Mouse (Mus musculus): ENCODE results near the gene Gna14. TPM values are rescaled to one million over a fixed set of nuclear protein-coding genes. Genes with fewer than 3 reads are reported as not detected.
A peak's percentile ranks its signal among the peaks of the same experiment; 100 is the strongest.

The Gna14 gene
- polyA plus RNA-seq, 1 experiment from 2014 or later = 1.4 TPM

- DNase-seq (ENCODE audit: low spot score) = no peak
- H3K9me3 ChIP-seq = no peaks in the 10 kb centered on the region
- no peak overlapping the region for H3K27ac ChIP-seq (replicated peaks)
- H3K36me3 ChIP-seq (replicated peaks) = no peaks in the 10 kb centered on the region
- H3K27me3 ChIP-seq (replicated peaks; ENCODE audit: low read depth, poor library complexity, severe bottlenecking) = no peaks in the 10 kb centered on the region
- WGBS = 91% methylated on average over 8 of the region's 8 CpGs
- H3K4me3 ChIP-seq = no peak overlapping the region
- peaks cover 13% of the 10 kb centered on the region for H3K4me1 ChIP-seq
Observed at GRCm38 (mm10) chr19:16580501-16580900, 144.9 kb downstream of the Gna14 start.

GRCm38 (mm10) chr19:16584546-16584945 is 149.0 kb downstream of the Gna14 start:
- DNase-seq (ENCODE audit: low spot score) = no peak
- no peaks in the 10 kb centered on the region for H3K9me3 ChIP-seq
- H3K27me3 ChIP-seq (replicated peaks; ENCODE audit: low read depth, poor library complexity, severe bottlenecking) = no peaks in the 10 kb centered on the region
- peaks cover 13% of the 10 kb centered on the region for H3K4me1 ChIP-seq
- H3K36me3 ChIP-seq (replicated peaks) = no peaks in the 10 kb centered on the region
- H3K27ac ChIP-seq (replicated peaks) = no peak overlapping the region
- 93% methylated on average over 7 of the region's 7 CpGs for WGBS
- H3K4me3 ChIP-seq = no peak overlapping the region

GRCm38 (mm10) chr19:16585379-16585778 is 149.8 kb downstream of the Gna14 start:
- 12% methylated on average over 3 of the region's 3 CpGs for WGBS
- Histone ChIP-seq H3K27ac (replicated peaks) (no peak overlapping the region), H3K4me3 (no peak overlapping the region), H3K9me3 (no peaks in the 10 kb centered on the region), H3K36me3 (replicated peaks) (no peaks in the 10 kb centered on the region), H3K4me1 (peaks cover 13% of the 10 kb centered on the region), H3K27me3 (replicated peaks; ENCODE audit: low read depth, poor library complexity, severe bottlenecking) (no peaks in the 10 kb centered on the region)
- no peak for DNase-seq (ENCODE audit: low spot score)

- no peaks in the 10 kb centered on the region for H3K27me3 ChIP-seq (replicated peaks; ENCODE audit: low read depth, poor library complexity, severe bottlenecking)
- no peak overlapping the region for H3K4me3 ChIP-seq
- no peaks in the 10 kb centered on the region for H3K36me3 ChIP-seq (replicated peaks)
- WGBS = 90% methylated on average over 7 of the region's 7 CpGs
- no peak for DNase-seq (ENCODE audit: low spot score)
- no peaks in the 10 kb centered on the region for H3K4me1 ChIP-seq
- H3K9me3 ChIP-seq = no peaks in the 10 kb centered on the region
- H3K27ac ChIP-seq (replicated peaks) = no peak overlapping the region
Observed at GRCm38 (mm10) chr19:16593256-16593974, 157.9 kb downstream of the Gna14 start.

- DNase-seq (ENCODE audit: low spot score) = no peak
- H3K27me3 ChIP-seq (replicated peaks; ENCODE audit: low read depth, poor library complexity, severe bottlenecking) = no peaks in the 10 kb centered on the region; the same call in 1 of the 2 replicates
- H3K27ac ChIP-seq (replicated peaks) = no peak overlapping the region
- H3K36me3 ChIP-seq (replicated peaks) = no peaks in the 10 kb centered on the region
- H3K4me1 ChIP-seq = peaks cover 5% of the 10 kb centered on the region
- H3K9me3 ChIP-seq = no peaks in the 10 kb centered on the region
- H3K4me3 ChIP-seq = no peak overlapping the region
Observed at GRCm38 (mm10) chr19:16593975-16594317, 158.4 kb downstream of the Gna14 start.

GRCm38 (mm10) chr19:16597216-16597615 is 161.7 kb downstream of the Gna14 start:
- H3K4me1 ChIP-seq = peaks cover 8% of the 10 kb centered on the region
- no peak for DNase-seq (ENCODE audit: low spot score)
- H3K36me3 ChIP-seq (replicated peaks) = no peaks in the 10 kb centered on the region
- no peaks in the 10 kb centered on the region; the same call in 1 of the 2 replicates for H3K27me3 ChIP-seq (replicated peaks; ENCODE audit: low read depth, poor library complexity, severe bottlenecking)
- H3K27ac ChIP-seq (replicated peaks) = no peak overlapping the region
- H3K9me3 ChIP-seq = no peaks in the 10 kb centered on the region
- 91% methylated on average over 6 of the region's 6 CpGs for WGBS
- H3K4me3 ChIP-seq = no peak overlapping the region

GRCm38 (mm10) chr19:16598653-16599297 is 163.2 kb downstream of the Gna14 start:
- H3K27me3 ChIP-seq (replicated peaks; ENCODE audit: low read depth, poor library complexity, severe bottlenecking) = no peaks in the 10 kb centered on the region; the same call in 1 of the 2 replicates
- H3K27ac ChIP-seq (replicated peaks) = no peak overlapping the region
- H3K36me3 ChIP-seq (replicated peaks) = no peaks in the 10 kb centered on the region
- H3K9me3 ChIP-seq = no peaks in the 10 kb centered on the region
- H3K4me3 ChIP-seq = no peak overlapping the region
- DNase-seq (ENCODE audit: low spot score) = peak; percentile 24
- H3K4me1 ChIP-seq = peaks cover 8% of the 10 kb centered on the region
- 48% methylated on average over 11 of the region's 11 CpGs for WGBS

- no peak overlapping the region for H3K4me3 ChIP-seq
- H3K36me3 ChIP-seq (replicated peaks) = no peaks in the 10 kb centered on the region
- H3K9me3 ChIP-seq = no peaks in the 10 kb centered on the region
- peaks cover 8% of the 10 kb centered on the region for H3K4me1 ChIP-seq
- H3K27ac ChIP-seq (replicated peaks) = no peak overlapping the region
- H3K27me3 ChIP-seq (replicated peaks; ENCODE audit: low read depth, poor library complexity, severe bottlenecking) = no peaks in the 10 kb centered on the region; the same call in 1 of the 2 replicates
- peak; percentile 74 for DNase-seq (ENCODE audit: low spot score)
- WGBS = 17% methylated on average over 9 of the region's 9 CpGs
Observed at GRCm38 (mm10) chr19:16599298-16599970, 163.9 kb downstream of the Gna14 start.

GRCm38 (mm10) chr19:16602026-16602425 is 166.5 kb downstream of the Gna14 start:
- Histone ChIP-seq H3K36me3 (replicated peaks) (no peaks in the 10 kb centered on the region), H3K4me1 (peaks cover 8% of the 10 kb centered on the region), H3K9me3 (no peaks in the 10 kb centered on the region), H3K27me3 (replicated peaks; ENCODE audit: low read depth, poor library complexity, severe bottlenecking) (no peaks in the 10 kb centered on the region; the same call in 1 of the 2 replicates), H3K4me3 (no peak overlapping the region), H3K27ac (replicated peaks) (no peak overlapping the region)
- WGBS = 86% methylated on average over 8 of the region's 8 CpGs
- DNase-seq (ENCODE audit: low spot score) = no peak

- DNase-seq (ENCODE audit: low spot score) = no peak
- no peaks in the 10 kb centered on the region for H3K9me3 ChIP-seq
- WGBS = 86% methylated on average over 6 of the region's 6 CpGs
- H3K36me3 ChIP-seq (replicated peaks) = no peaks in the 10 kb centered on the region
- no peak overlapping the region for H3K4me3 ChIP-seq
- no peaks in the 10 kb centered on the region for H3K27me3 ChIP-seq (replicated peaks; ENCODE audit: low read depth, poor library complexity, severe bottlenecking)
- H3K4me1 ChIP-seq = no peaks in the 10 kb centered on the region
- H3K27ac ChIP-seq (replicated peaks) = no peak overlapping the region
Observed at GRCm38 (mm10) chr19:16607634-16608033, 172.1 kb downstream of the Gna14 start.

GRCm38 (mm10) chr19:16623154-16623553 is 187.6 kb downstream of the Gna14 start:
- Histone ChIP-seq H3K27me3 (replicated peaks; ENCODE audit: low read depth, poor library complexity, severe bottlenecking) (no peaks in the 10 kb centered on the region), H3K4me1 (peaks cover 10% of the 10 kb centered on the region), H3K27ac (replicated peaks) (no peak overlapping the region), H3K4me3 (no peak overlapping the region), H3K36me3 (replicated peaks) (no peaks in the 10 kb centered on the region), H3K9me3 (no peaks in the 10 kb centered on the region)
- 93% methylated on average over 4 of the region's 4 CpGs for WGBS
- DNase-seq (ENCODE audit: low spot score) = no peak

- Histone ChIP-seq H3K27me3 (replicated peaks; ENCODE audit: low read depth, poor library complexity, severe bottlenecking) (no peaks in the 10 kb centered on the region), H3K4me3 (no peak overlapping the region), H3K4me1 (peaks cover 10% of the 10 kb centered on the region), H3K36me3 (replicated peaks) (no peaks in the 10 kb centered on the region), H3K9me3 (no peaks in the 10 kb centered on the region), H3K27ac (replicated peaks) (no peak overlapping the region)
- no peak for DNase-seq (ENCODE audit: low spot score)
Observed at GRCm38 (mm10) chr19:16624994-16625393, 189.4 kb downstream of the Gna14 start.

All from embryonic facial prominence, embryonic 10.5 days (tissue).